In genomic region chr13:51748009-51748552, GRCm38 (mm10) we compare ENCODE assay signal across 8 mouse cellular contexts. TPM values are rescaled to one million over a fixed set of nuclear protein-coding genes. Genes with fewer than 3 reads are reported as not detected.
A peak's percentile ranks its signal among the peaks of the same experiment; 100 is the strongest.
DNase-seq lines count a peak whose midpoint lies in the region; ATAC-seq lines count a peak whose summit lies in the region.

No protein-coding gene starts in this region.

- no peak overlapping the region for H3K4me2 ChIP-seq in limb, embryonic 13.5 days (replicated peaks)
- H3K4me2 ChIP-seq in neural tube, embryonic 15.5 days = no peak overlapping the region

- H3K9ac ChIP-seq in limb, embryonic 13.5 days = no peak overlapping the region
- no peak overlapping the region for H3K9ac ChIP-seq in neural tube, embryonic 15.5 days (replicated peaks)

- H3K4me3 ChIP-seq in limb, embryonic 13.5 days = no peak overlapping the region
- no peak overlapping the region for H3K4me3 ChIP-seq in neural tube, embryonic 15.5 days (replicated peaks)

- H3K27me3 ChIP-seq in limb, embryonic 13.5 days = no peaks in the 10 kb centered on the region
- no peaks in the 10 kb centered on the region for H3K27me3 ChIP-seq in neural tube, embryonic 15.5 days (replicated peaks)

- no peaks in the 10 kb centered on the region for H3K36me3 ChIP-seq in limb, embryonic 13.5 days
- H3K36me3 ChIP-seq in neural tube, embryonic 15.5 days = no peaks in the 10 kb centered on the region

- DNase-seq in testis, postnatal 10 days (ENCODE audit: low spot score) = peak; percentile 63
- DNase-seq in testis, postnatal 14 days (ENCODE audit: low spot score) = no peak
- peak; percentile 56 to 63 for DNase-seq in heart, postnatal 10 days
- peak; percentile 85 to 86 for DNase-seq in natural killer cell, adult 2 months (ENCODE audit: low spot score in 2 of 2)
- no peak for DNase-seq in left cerebral cortex, adult 18-20 months (ENCODE audit: low spot score in 2 of 2)

- peak; percentile 82 for ATAC-seq in common myeloid progenitor, adult 5-6 weeks (replicated peaks; ENCODE audit: low read depth, poor library complexity, severe bottlenecking)
- peak; percentile 30; the same call in 1 of the 2 replicates for ATAC-seq in limb, embryonic 13.5 days (ENCODE audit: low FRiP score, low read depth)
- ATAC-seq in neural tube, embryonic 15.5 days (ENCODE audit: low FRiP score) = no peak

- WGBS in limb, embryonic 13.5 days = 59% methylated on average over 12 of the region's 12 CpGs
- WGBS in neural tube, embryonic 15.5 days = 68% methylated on average over 12 of the region's 12 CpGs

- H3K27ac ChIP-seq in limb, embryonic 13.5 days = no peak overlapping the region
- no peak overlapping the region for H3K27ac ChIP-seq in neural tube, embryonic 15.5 days (replicated peaks)

- no peaks in the 10 kb centered on the region for H3K9me3 ChIP-seq in limb, embryonic 13.5 days
- H3K9me3 ChIP-seq in neural tube, embryonic 15.5 days (replicated peaks) = no peaks in the 10 kb centered on the region

- intact Hi-C loops in heart, postnatal 10 days (cut with DNase I) = no loop called here

- peaks cover 44% of the 10 kb centered on the region for H3K4me1 ChIP-seq in limb, embryonic 13.5 days
- peaks cover 19% of the 10 kb centered on the region for H3K4me1 ChIP-seq in neural tube, embryonic 15.5 days

RNA-seq across cellular contexts. Expression of gene Sema4d, which starts 45.5 kb away (rescaled TPM):
- total RNA-seq in common myeloid progenitor, adult 5-6 weeks (2017) = 30.5 and 33.0 TPM in 2 replicates
- total RNA-seq in heart, postnatal 10 days (2021) = 10 to 100 TPM; 69.1 to 79.5 TPM
- polyA plus RNA-seq in limb, embryonic 13.5 days (2015; fragmentation: Nextera tagmentation; extraction: Ambion mirVana) = 4.4 and 5.8 TPM in 2 replicates
- 10 to 100 TPM; 65.8 to 71.3 TPM for total RNA-seq in left cerebral cortex, adult 18-20 months (2021)
- 15.2 and 17.9 TPM in 2 replicates for polyA plus RNA-seq in neural tube, embryonic 15.5 days (2015; fragmentation: Nextera tagmentation; extraction: Ambion mirVana)

Comparison
In these comparisons a context has a peak if more than half of its experiments do, and no peak if none do; other contexts are left out.
1. DNase-seq: peak in testis, postnatal 10 days (single experiment), heart, postnatal 10 days (2 of 2) and natural killer cell, adult 2 months (2 of 2); none in testis, postnatal 14 days (single experiment) and left cerebral cortex, adult 18-20 months (0 of 2).